Mouse (Mus musculus): Measurements from ENCODE around the gene Trappc10.

DNA sequence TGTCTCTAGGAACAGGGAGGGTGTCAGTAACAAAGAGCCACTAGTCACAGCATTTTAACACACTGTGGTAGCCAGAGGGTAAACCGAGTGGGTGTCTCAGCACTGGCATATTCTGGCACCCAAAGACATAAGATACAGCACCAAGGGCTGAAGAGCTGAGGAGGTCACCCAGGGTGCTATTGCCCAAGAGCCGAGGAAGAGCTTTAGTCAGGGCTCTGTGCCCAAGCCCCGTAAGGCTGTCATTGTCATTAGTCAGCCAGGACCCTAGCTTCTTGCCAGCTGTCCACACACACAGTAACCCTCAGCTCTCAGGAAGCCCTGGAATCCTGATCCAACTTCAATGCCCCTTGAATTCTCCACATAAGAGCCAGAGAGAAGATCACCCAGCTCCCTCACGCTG, 21.5 kb downstream of the Trappc10 start:
- no peak for TF ChIP-seq CTCF (IDR thresholded peaks at IDR 0.05; ENCODE audit: extremely low read depth, insufficient read depth, low read length)
- TF ChIP-seq POLR2A (IDR thresholded peaks at IDR 0.05; ENCODE audit: extremely low read depth, insufficient read depth, low read length) = no peak

All from cortical plate, adult 2 months (tissue).